Mouse (Mus musculus) C2C12 (cell line): ENCODE results near the gene Usp3. TPM values are rescaled to one million over a fixed set of nuclear protein-coding genes. Genes with fewer than 3 reads are reported as not detected.

Source experiments
- H3K27me3 ChIP-seq: one replicate; pipeline ENCODE4 v1.6.1; 2011; ENCODE audit not compliant: control insufficient read depth, insufficient read depth, insufficient read length
- H3K36me3 ChIP-seq: one replicate; pipeline ENCODE4 v1.6.1; 2011; ENCODE audit not compliant: control insufficient read depth, insufficient read depth
- H3K4me3 ChIP-seq: one replicate; pipeline ENCODE4 v1.5.1; 2011; ENCODE audit warnings: mild to moderate bottlenecking, control low read depth; ENCODE audit not compliant: poor library complexity, insufficient read depth, severe bottlenecking
- H3K79me2 ChIP-seq: one replicate; pipeline ENCODE4 v1.6.1; 2011; ENCODE audit not compliant: control insufficient read depth, insufficient read depth
- H3K79me3 ChIP-seq: one replicate; pipeline ENCODE4 v1.6.1; 2011; ENCODE audit warnings: low read depth, control low read depth
- H3ac ChIP-seq: one replicate; pipeline ENCODE3; 2011; ENCODE audit warnings: low read depth; ENCODE audit not compliant: control insufficient read depth, insufficient read length
- CEBPB ChIP-seq: IDR thresholded peaks from one replicate; pipeline ENCODE4 v1.6.1; 2011; ENCODE audit warnings: low read depth, mild to moderate bottlenecking, control low read depth, moderate library complexity
- CTCF ChIP-seq: IDR thresholded peaks from one replicate; pipeline ENCODE4 v1.5.1; 2011; ENCODE audit not compliant: control insufficient read depth, insufficient read depth, insufficient read length
- FOSL1 ChIP-seq: IDR thresholded peaks from one replicate; pipeline ENCODE4 v1.8.0; 2011; ENCODE audit warnings: mild to moderate bottlenecking, low read length; ENCODE audit not compliant: poor library complexity, insufficient read depth, severe bottlenecking
- MAX ChIP-seq: IDR thresholded peaks from one replicate; pipeline ENCODE4 v1.6.1; 2011; ENCODE audit warnings: mild to moderate bottlenecking, control low read depth
- MYOD1 ChIP-seq: IDR thresholded peaks from one replicate; pipeline ENCODE4 v1.6.1; 2011; ENCODE audit warnings: low read depth; ENCODE audit not compliant: control insufficient read depth, insufficient read length
- MYOG ChIP-seq: IDR thresholded peaks from one replicate; pipeline ENCODE4 v1.6.1; 2011; ENCODE audit not compliant: control insufficient read depth, insufficient read length; ENCODE audit errors: extremely low read depth
- USF1 ChIP-seq: IDR thresholded peaks from one replicate; pipeline ENCODE4 v1.6.1; 2011; ENCODE audit warnings: low read depth, mild to moderate bottlenecking, control low read depth, moderate library complexity
- polyA plus RNA-seq: library from polyadenylated mRNA; unstranded; fragments of >200 nt; fragmentation: generic; extraction: Trizol; gene quantifications from one replicate; pipeline ENCODE4 v1.2.1, GENCODE M21; 2012; ENCODE audit warnings: missing spikeins

Gene Usp3
- polyA plus RNA-seq, 1 experiment, result 12.1 TPM

- no peaks in the 10 kb centered on the region for H3K79me2 ChIP-seq
- H3K27me3 ChIP-seq, result no peaks in the 10 kb centered on the region
- TF ChIP-seq MYOD1 (no peak), MYOG (no peak), FOSL1 (no peak)
- no peak overlapping the region for H3K4me3 ChIP-seq
- H3ac ChIP-seq, result no peak overlapping the region
- H3K79me3 ChIP-seq, result no peaks in the 10 kb centered on the region
- H3K36me3 ChIP-seq, result no peaks in the 10 kb centered on the region
These were observed 33.1 kb upstream of the Usp3 start for GRCm38 (mm10) chr9:66625974-66626530.

GRCm38 (mm10) chr9:66624873-66625272 is 31.9 kb upstream of the Usp3 start:
- Histone ChIP-seq H3K79me3 (no peaks in the 10 kb centered on the region), H3K79me2 (no peaks in the 10 kb centered on the region), H3K36me3 (no peaks in the 10 kb centered on the region), H3K27me3 (no peaks in the 10 kb centered on the region), H3ac (no peak overlapping the region), H3K4me3 (no peak overlapping the region)
- TF ChIP-seq FOSL1 (no peak), MYOG (no peak), CEBPB (no peak), MAX (no peak), MYOD1 (no peak), USF1 (no peak), CTCF (no peak)

GRCm38 (mm10) chr9:66623627-66624026 is 30.7 kb upstream of the Usp3 start:
- H3K4me3 ChIP-seq, result no peak overlapping the region
- H3K79me3 ChIP-seq, result no peaks in the 10 kb centered on the region
- no peaks in the 10 kb centered on the region for H3K36me3 ChIP-seq
- no peak overlapping the region for H3ac ChIP-seq
- H3K79me2 ChIP-seq, result no peaks in the 10 kb centered on the region
- no peak for TF ChIP-seq MAX
- TF ChIP-seq FOSL1, result no peak
- no peak for TF ChIP-seq CEBPB
- TF ChIP-seq MYOG, result no peak
- no peak for TF ChIP-seq CTCF
- no peak for TF ChIP-seq MYOD1
- no peak for TF ChIP-seq USF1
- no peaks in the 10 kb centered on the region for H3K27me3 ChIP-seq

GRCm38 (mm10) chr9:66620581-66620981 is 27.6 kb upstream of the Usp3 start:
- no peaks in the 10 kb centered on the region for H3K36me3 ChIP-seq
- H3ac ChIP-seq, result no peak overlapping the region
- no peaks in the 10 kb centered on the region for H3K79me2 ChIP-seq
- no peak for TF ChIP-seq FOSL1
- no peak for TF ChIP-seq MAX
- no peak for TF ChIP-seq MYOG
- TF ChIP-seq USF1, result no peak
- TF ChIP-seq CTCF, result no peak
- H3K4me3 ChIP-seq, result no peak overlapping the region
- no peaks in the 10 kb centered on the region for H3K79me3 ChIP-seq
- no peaks in the 10 kb centered on the region for H3K27me3 ChIP-seq

- Histone ChIP-seq H3K79me2 (no peaks in the 10 kb centered on the region), H3K79me3 (no peaks in the 10 kb centered on the region), H3K27me3 (no peaks in the 10 kb centered on the region), H3K4me3 (no peak overlapping the region), H3ac (no peak overlapping the region), H3K36me3 (no peaks in the 10 kb centered on the region)
- TF ChIP-seq MYOG (no peak), CEBPB (no peak), FOSL1 (no peak), MAX (no peak), CTCF (no peak), MYOD1 (no peak), USF1 (no peak)
These were observed 27.1 kb upstream of the Usp3 start for GRCm38 (mm10) chr9:66620055-66620454.

GRCm38 (mm10) chr9:66617812-66618211 is 24.9 kb upstream of the Usp3 start:
- Histone ChIP-seq H3K4me3 (no peak overlapping the region), H3K79me2 (no peaks in the 10 kb centered on the region), H3ac (no peak overlapping the region), H3K36me3 (no peaks in the 10 kb centered on the region), H3K79me3 (no peaks in the 10 kb centered on the region), H3K27me3 (no peaks in the 10 kb centered on the region)
- TF ChIP-seq CEBPB, result no peak
- TF ChIP-seq MYOG, result no peak
- TF ChIP-seq CTCF, result no peak
- no peak for TF ChIP-seq MAX
- no peak for TF ChIP-seq MYOD1
- TF ChIP-seq FOSL1, result no peak
